Mouse (Mus musculus) erythroblast, adult 5-6 weeks (primary cell): ENCODE results near the gene Spata31d1c. TPM values are rescaled to one million over a fixed set of nuclear protein-coding genes. Genes with fewer than 3 reads are reported as not detected.

Source experiments
- ATAC-seq: replicated peaks from 2 replicates; pipeline ENCODE4 v1.8.0; 2016; ENCODE audit warnings: moderate number of reproducible peaks, mild to moderate bottlenecking, moderate TSS enrichment, inconsistent platforms; ENCODE audit not compliant: poor library complexity, low FRiP score, severe bottlenecking
- total RNA-seq, 2 experiments: library from RNA; stranded (forward) in 1 of 2; stranded (reverse) in 1 of 2; fragments of 150-400 nt in 1 of 2; fragments of 200-764, 138-1000 nt in 1 of 2; gene quantifications; 2 replicates each; pipeline versions ENCODE4 v1.2.3 to v1.2.4; 2015 to 2017; ENCODE audit warnings: low replicate concordance in 2 of 2

The Spata31d1c gene
- not detected in 2 replicates for total RNA-seq (2015; ENCODE audit: low replicate concordance)
- total RNA-seq (2017; ENCODE audit: low replicate concordance), result not detected in 2 replicates

DNA sequence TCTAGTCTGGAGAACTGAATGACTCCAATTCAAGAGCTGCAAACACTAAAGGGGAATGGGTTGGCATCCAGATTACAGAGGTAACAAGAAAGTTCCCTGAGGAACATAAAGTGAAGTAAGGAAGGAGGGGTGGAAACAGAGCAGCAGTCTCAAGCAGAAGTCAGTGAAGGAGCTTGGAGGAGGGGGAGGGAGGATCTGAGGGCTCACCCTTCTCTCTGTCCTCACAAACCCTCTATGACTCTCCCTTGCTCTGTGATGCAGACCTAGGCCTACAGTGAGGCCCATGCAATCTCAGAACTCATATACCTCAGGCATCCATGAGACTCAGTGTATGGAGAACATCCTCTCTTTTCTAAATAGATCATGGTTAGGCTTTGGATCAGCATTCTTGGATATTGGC is at the start of gene Spata31d1c:
Spata31d1c (plus strand) TSS at position 301 of the 400 bp plus-strand sequence.
- no peak for ATAC-seq

DNA sequence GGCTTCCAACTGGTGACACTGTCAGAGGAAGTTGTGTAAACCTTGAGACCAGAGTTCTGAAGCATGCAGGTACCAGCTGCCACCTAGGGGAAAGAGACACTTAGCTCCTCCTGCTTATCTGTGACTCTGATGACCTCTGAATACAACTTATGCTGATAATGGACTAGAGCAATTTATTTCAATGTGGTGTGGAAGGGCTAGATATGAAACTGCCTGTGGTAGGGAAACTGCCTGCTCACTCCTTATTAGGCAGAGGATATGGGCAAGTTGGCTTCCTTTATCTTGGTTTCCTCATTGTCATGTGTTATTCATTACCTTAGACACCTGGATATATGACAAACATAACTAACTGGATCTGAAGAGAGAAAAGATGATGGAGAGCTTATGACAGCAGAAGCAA is 44.0 kb upstream of the Spata31d1c start:
- no peak for ATAC-seq

DNA sequence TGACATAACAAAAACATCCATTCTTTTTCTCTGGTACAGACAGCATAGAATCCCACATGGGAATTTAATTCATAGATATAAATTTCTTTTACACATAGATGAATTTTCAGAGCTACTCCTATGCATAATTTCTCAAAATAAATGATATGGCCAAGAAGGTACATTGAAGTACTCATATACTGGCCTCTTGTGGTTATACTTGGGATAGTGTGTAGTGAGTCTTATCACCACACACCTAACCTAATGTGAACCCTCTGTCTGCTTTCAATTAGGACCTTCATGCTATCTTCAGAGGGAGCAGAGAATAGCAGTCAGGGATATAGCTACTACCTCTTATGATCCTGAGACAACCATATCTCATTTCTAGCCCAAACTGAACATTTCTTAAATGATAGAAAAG is 27.4 kb upstream of the Spata31d1c start:
- ATAC-seq, result no peak

DNA sequence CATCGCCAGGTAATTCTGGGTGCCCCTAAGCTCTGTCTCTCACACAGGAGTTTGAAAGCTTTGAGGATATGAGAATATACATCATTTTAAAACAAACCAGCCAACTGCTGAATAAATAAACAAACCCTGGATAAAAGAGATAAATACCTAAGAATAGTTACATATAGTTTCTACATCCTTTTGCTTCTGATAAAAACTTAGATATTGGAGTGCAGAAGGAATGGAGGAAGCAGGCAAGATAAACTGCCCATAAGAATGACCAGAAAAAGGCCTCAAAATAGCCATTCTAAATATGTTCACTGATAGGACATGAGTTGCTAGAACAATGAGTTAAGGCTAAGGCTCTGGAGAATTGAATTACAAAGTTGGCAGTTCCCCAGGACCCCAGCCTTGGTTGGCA is 26.1 kb upstream of the Spata31d1c start:
- ATAC-seq, result no peak

DNA sequence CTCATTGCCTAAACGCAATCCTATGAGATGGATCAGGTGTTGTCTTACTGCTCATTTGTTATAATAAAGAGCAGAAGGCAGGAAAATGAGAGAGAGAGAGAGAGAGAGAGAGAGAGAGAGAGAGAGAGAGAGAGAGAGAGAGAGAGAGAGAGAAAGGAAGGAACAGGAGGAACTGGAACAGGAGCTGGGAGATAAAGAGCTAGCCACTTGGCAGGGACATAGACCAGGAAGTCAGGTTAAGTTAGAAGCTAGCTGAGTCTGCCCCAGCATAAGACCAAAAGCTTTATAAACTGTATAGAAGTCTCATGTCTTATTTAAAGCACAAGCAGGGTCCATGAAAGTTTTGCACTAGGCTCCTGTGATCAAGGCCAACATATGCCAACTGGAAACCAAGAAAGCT is 24.9 kb upstream of the Spata31d1c start:
- ATAC-seq, result no peak

DNA sequence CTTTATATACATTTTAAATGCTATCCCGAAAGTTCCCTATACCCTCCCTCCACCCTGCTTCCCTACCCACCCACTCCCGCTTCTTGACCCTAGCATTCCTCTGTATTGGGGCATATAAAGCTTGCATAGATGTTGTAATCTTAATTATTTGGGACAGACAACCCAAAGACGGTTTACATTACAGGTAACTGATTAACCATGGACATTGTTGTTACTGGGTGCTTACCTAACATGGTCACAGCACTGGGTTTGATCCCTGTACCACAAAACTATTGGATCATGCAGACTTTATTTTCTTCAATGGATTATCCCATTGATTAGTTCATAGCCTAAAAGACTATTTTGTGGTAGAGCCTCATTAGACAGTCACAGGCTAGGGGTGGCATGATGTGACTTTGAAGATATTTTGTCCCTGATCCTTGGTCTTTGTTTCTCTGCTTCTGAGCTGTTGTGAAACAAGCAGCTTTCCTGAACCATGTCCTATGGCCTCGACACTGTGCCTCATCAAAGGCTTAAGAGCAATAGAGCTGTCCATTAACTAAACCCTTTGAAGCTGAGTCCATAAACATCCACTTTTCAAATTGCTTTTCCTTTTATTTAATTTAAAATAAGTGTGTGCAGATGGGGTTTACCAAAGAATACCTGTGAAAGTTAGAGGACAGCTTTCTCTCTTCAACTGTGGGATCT is 21.7 kb upstream of the Spata31d1c start:
- no peak for ATAC-seq

DNA sequence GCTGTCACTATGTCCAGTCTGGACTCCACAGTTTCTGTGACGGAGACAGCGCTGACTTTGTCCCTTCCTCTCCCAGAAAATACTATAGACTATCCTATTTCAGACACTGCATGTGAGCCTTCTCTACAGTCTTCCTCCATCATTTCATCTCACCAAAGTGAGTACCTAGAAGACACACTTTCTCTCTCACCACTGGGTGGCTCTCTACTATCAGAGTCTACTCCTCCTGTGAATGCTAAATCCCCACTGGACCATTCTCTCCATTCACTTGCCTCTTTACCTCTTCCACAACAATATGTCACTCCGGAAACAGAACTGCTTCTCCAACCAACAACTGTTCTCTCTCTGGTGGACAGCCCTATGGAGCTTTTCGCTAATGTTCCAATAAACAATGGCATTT is 2.2 kb downstream of the Spata31d1c start:
- ATAC-seq, result no peak

DNA sequence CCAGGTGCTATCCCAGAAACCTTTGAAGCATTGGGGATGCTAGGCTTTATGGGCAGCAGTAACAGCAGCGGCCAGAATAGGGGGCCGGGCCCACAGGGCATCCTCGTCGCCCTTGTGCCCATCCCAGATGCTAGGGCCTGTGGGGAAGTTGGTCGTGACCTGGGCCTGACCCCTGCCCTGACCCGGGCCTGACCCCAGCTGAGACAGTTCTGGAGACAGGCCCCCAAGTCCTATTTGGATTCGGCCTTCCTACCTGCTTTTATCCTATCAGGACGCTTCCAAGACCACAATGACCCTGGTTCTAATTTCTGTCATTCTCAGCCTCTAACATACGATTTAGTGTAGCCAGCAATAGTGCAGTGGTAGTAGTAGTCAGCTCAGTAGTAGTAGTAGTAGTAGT is 19.8 kb downstream of the Spata31d1c start, which contains the start of gene Prss47:
Prss47 (minus strand) TSS at position 101 of the 400 bp plus-strand sequence.
- ATAC-seq, result no peak

DNA sequence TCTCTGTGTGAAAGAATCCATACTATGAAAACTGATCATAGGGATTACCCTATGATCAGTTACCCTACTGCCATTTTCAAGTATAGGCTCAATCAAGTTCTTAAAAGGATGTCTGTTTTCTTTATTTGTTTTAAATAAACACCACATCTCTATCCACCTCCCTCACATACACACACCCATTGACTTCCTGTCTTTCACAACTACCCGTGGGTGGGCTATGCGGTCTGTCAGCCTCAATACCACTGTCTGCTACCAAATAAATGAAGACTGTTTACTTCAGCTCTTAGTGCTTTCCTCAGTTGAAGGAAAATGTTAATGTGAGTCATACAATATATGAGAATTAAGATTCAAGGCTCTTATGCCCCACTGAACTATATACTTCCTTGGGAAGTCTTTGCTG is 37.1 kb downstream of the Spata31d1c start:
- no peak for ATAC-seq

Other genes with a start within 250 kb of the Spata31d1c start
- gene Cntnap3, start 129.1 kb upstream of the Spata31d1c start, total RNA-seq (2015; ENCODE audit: low replicate concordance), result not detected in 2 replicates
- gene Cntnap3, start 129.1 kb upstream of the Spata31d1c start, total RNA-seq (2017; ENCODE audit: low replicate concordance), result not detected in 2 replicates
- gene Spata31, start 115.7 kb upstream of the Spata31d1c start, total RNA-seq (2015; ENCODE audit: low replicate concordance), result not detected in 2 replicates
- gene Spata31, start 115.7 kb upstream of the Spata31d1c start, total RNA-seq (2017; ENCODE audit: low replicate concordance), result 0.84 TPM in 1 of 2 replicates, not detected in the other
- not detected in 2 replicates for gene Prss47, start 19.7 kb downstream of the Spata31d1c start, total RNA-seq (2015; ENCODE audit: low replicate concordance)
- gene Prss47, start 19.7 kb downstream of the Spata31d1c start, total RNA-seq (2017; ENCODE audit: low replicate concordance), result not detected in 2 replicates
- gene Mfsd14b, start 79.9 kb downstream of the Spata31d1c start, total RNA-seq (2015; ENCODE audit: low replicate concordance), result 33.2 and 40.0 TPM in 2 replicates
- gene Mfsd14b, start 79.9 kb downstream of the Spata31d1c start, total RNA-seq (2017; ENCODE audit: low replicate concordance), result 35.5 and 43.9 TPM in 2 replicates
- not detected in 2 replicates for gene Olfr465-ps1, start 105.0 kb downstream of the Spata31d1c start, total RNA-seq (2015; ENCODE audit: low replicate concordance)
- gene Olfr465-ps1, start 105.0 kb downstream of the Spata31d1c start, total RNA-seq (2017; ENCODE audit: low replicate concordance), result not detected in 2 replicates
- not detected in 2 replicates for gene Olfr466, start 117.2 kb downstream of the Spata31d1c start, total RNA-seq (2015; ENCODE audit: low replicate concordance)
- 0.28 TPM in 1 of 2 replicates, not detected in the other for gene Olfr466, start 117.2 kb downstream of the Spata31d1c start, total RNA-seq (2017; ENCODE audit: low replicate concordance)
- gene Nlrp4f, start 172.9 kb downstream of the Spata31d1c start, total RNA-seq (2015; ENCODE audit: low replicate concordance), result not detected in 2 replicates
- gene Nlrp4f, start 172.9 kb downstream of the Spata31d1c start, total RNA-seq (2017; ENCODE audit: low replicate concordance), result not detected in 2 replicates
- gene Gm10775, start 226.5 kb downstream of the Spata31d1c start, total RNA-seq (2015; ENCODE audit: low replicate concordance), result not detected in 2 replicates
- gene Gm10775, start 226.5 kb downstream of the Spata31d1c start, total RNA-seq (2017; ENCODE audit: low replicate concordance), result not detected in 2 replicates
- 10.6 and 11.1 TPM in 2 replicates for gene Zfp369, start 245.8 kb downstream of the Spata31d1c start, total RNA-seq (2015; ENCODE audit: low replicate concordance)
- gene Zfp369, start 245.8 kb downstream of the Spata31d1c start, total RNA-seq (2017; ENCODE audit: low replicate concordance), result 21.6 and 21.9 TPM in 2 replicates